Mouse (Mus musculus): ENCODE measurements around the gene Cacnb1. TPM values are rescaled to one million over a fixed set of nuclear protein-coding genes. Genes with fewer than 3 reads are reported as not detected.

The Cacnb1 gene
- polyA plus RNA-seq, 1 experiment from 2014 or later = 51.8 TPM

- under 1% methylated on average over 75 of the region's 83 CpGs for WGBS
- Histone ChIP-seq H3K4me3 (replicated peaks) (peak overlapping the region; percentile 51), H3K4me1 (replicated peaks) (peaks cover 27% of the 10 kb centered on the region), H3K36me3 (no peaks in the 10 kb centered on the region), H3K9ac (replicated peaks) (peak overlapping the region; percentile 67), H3K4me2 (replicated peaks) (peak overlapping the region; percentile 69), H3K27ac (no peak overlapping the region), H3K27me3 (peaks cover 76% of the 10 kb centered on the region), H3K9me3 (no peaks in the 10 kb centered on the region)
- peak; percentile 49 for ATAC-seq
Observed at GRCm38 (mm10) chr11:98052129-98052988, 29.5 kb upstream of the Cacnb1 start.

GRCm38 (mm10) chr11:98051611-98052128 lies 28.8 kb upstream of the Cacnb1 start:
- ATAC-seq = no peak
- Histone ChIP-seq H3K27me3 (peaks cover 78% of the 10 kb centered on the region), H3K4me2 (replicated peaks) (peak overlapping the region; percentile 69), H3K4me3 (replicated peaks) (peak overlapping the region; percentile 51), H3K9ac (replicated peaks) (peak overlapping the region; percentile 67; the same call in 1 of the 2 replicates), H3K9me3 (no peaks in the 10 kb centered on the region), H3K27ac (no peak overlapping the region), H3K4me1 (replicated peaks) (peaks cover 27% of the 10 kb centered on the region), H3K36me3 (no peaks in the 10 kb centered on the region)
- WGBS = 7% methylated on average over 12 of the region's 12 CpGs

- Histone ChIP-seq H3K4me3 (replicated peaks) (no peak overlapping the region), H3K27me3 (peaks cover 78% of the 10 kb centered on the region), H3K4me1 (replicated peaks) (peaks cover 27% of the 10 kb centered on the region), H3K27ac (no peak overlapping the region), H3K36me3 (no peaks in the 10 kb centered on the region), H3K9ac (replicated peaks) (no peak overlapping the region), H3K4me2 (replicated peaks) (no peak overlapping the region), H3K9me3 (no peaks in the 10 kb centered on the region)
- 33% methylated on average over 1 of the region's 2 CpGs for WGBS
- ATAC-seq = no peak
Observed at GRCm38 (mm10) chr11:98050940-98051339, 28.1 kb upstream of the Cacnb1 start.

DNA sequence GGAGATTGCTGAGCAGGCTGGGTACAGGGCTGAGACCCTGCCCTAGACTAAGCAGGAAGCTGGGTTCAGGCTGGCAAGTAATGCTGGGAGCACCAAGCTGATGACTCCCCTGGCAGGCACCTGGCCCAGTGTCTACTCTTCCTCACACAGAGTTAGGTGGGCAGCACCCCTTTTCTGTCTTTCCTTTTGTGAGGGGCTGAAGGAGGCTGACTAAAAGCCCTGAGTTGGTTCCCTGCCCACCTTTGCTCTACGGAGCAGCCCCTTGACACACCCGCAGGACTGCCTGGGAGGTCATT lies 27.6 kb upstream of the Cacnb1 start:
- H3K4me2 ChIP-seq (replicated peaks) = no peak overlapping the region
- H3K27ac ChIP-seq = no peak overlapping the region
- H3K4me3 ChIP-seq (replicated peaks) = no peak overlapping the region
- H3K4me1 ChIP-seq (replicated peaks) = peaks cover 27% of the 10 kb centered on the region
- H3K9ac ChIP-seq (replicated peaks) = no peak overlapping the region
- H3K9me3 ChIP-seq = no peaks in the 10 kb centered on the region
- WGBS = 22% methylated on average over 2 of the region's 2 CpGs
- peaks cover 74% of the 10 kb centered on the region for H3K27me3 ChIP-seq
- H3K36me3 ChIP-seq = no peaks in the 10 kb centered on the region
- ATAC-seq = no peak

GRCm38 (mm10) chr11:98049672-98050519 lies 27.1 kb upstream of the Cacnb1 start:
- H3K27me3 ChIP-seq = peaks cover 69% of the 10 kb centered on the region

GRCm38 (mm10) chr11:98047745-98048144 lies 24.9 kb upstream of the Cacnb1 start:
- Histone ChIP-seq H3K4me1 (replicated peaks) (peaks cover 18% of the 10 kb centered on the region), H3K4me3 (replicated peaks) (no peak overlapping the region), H3K27me3 (peaks cover 55% of the 10 kb centered on the region), H3K27ac (no peak overlapping the region), H3K9ac (replicated peaks) (no peak overlapping the region), H3K4me2 (replicated peaks) (no peak overlapping the region), H3K9me3 (no peaks in the 10 kb centered on the region), H3K36me3 (no peaks in the 10 kb centered on the region)
- ATAC-seq = no peak
- WGBS = 75% methylated on average over 4 of the region's 4 CpGs

More at GRCm38 (mm10) chr11:98049672-98050519, 27.1 kb upstream of the Cacnb1 start:
- Histone ChIP-seq H3K4me1 (replicated peaks) (peaks cover 27% of the 10 kb centered on the region), H3K9me3 (no peaks in the 10 kb centered on the region), H3K36me3 (no peaks in the 10 kb centered on the region), H3K4me2 (replicated peaks) (no peak overlapping the region), H3K9ac (replicated peaks) (no peak overlapping the region), H3K27ac (no peak overlapping the region), H3K4me3 (replicated peaks) (no peak overlapping the region)
- 70% methylated on average over 14 of the region's 14 CpGs for WGBS
- ATAC-seq = no peak

DNA sequence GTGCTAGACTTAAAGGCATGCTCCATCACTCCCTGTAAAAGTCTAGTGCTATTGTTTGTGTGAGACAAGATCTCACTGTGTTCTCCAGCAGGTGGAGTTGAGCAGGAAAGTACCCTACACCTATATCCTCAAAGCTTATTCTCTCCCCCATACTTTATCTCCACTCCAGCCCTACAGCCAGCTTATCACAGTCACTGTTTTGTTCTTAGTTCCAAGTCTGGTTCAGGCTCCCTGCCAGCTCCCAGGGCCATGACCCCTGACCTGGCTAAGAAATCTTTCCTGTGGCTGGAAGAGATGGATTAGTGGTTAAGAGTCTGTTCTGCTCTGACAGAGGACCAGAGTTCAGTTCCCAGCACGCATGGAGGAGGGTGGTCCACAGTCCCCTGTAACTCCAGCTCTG lies 23.6 kb upstream of the Cacnb1 start:
- peaks cover 5% of the 10 kb centered on the region for H3K4me1 ChIP-seq (replicated peaks)

DNA sequence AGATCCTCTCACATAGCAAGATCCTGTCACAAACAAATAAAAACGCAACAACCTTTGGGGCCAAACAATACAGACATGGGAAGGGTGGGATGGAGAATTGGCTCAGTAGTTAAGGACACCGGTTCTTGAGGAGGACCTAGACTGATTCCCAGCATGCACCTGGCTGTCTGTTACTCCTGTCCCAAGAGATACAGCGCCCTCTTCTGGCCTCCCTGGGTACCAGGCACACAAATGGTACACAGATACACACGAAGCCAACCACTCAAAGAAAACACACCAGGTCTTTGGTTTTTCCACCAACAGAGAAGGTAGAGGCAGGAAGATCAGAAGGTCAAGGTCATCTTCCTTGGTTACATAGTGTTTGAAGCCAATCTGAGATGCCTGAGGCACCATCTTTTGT lies 22.8 kb upstream of the Cacnb1 start:
- no peaks in the 10 kb centered on the region for H3K4me1 ChIP-seq (replicated peaks)
- no peak for ATAC-seq
- 62% methylated on average over 4 of the region's 4 CpGs for WGBS

More for the DNA sequence above, 23.6 kb upstream of the Cacnb1 start:
- 68% methylated on average over 1 of the region's 1 CpGs for WGBS
- H3K4me3 ChIP-seq (replicated peaks) = no peak overlapping the region
- no peak overlapping the region for H3K9ac ChIP-seq (replicated peaks)
- H3K36me3 ChIP-seq = no peaks in the 10 kb centered on the region
- H3K4me2 ChIP-seq (replicated peaks) = no peak overlapping the region
- no peak for ATAC-seq
- no peaks in the 10 kb centered on the region for H3K9me3 ChIP-seq
- H3K27me3 ChIP-seq = peaks cover 42% of the 10 kb centered on the region
- no peak overlapping the region for H3K27ac ChIP-seq

GRCm38 (mm10) chr11:98044074-98044473 lies 21.2 kb upstream of the Cacnb1 start:
- no peak overlapping the region for H3K9ac ChIP-seq (replicated peaks)
- no peaks in the 10 kb centered on the region for H3K36me3 ChIP-seq
- H3K4me2 ChIP-seq (replicated peaks) = no peak overlapping the region
- no peak overlapping the region for H3K27ac ChIP-seq
- H3K9me3 ChIP-seq = no peaks in the 10 kb centered on the region
- H3K4me3 ChIP-seq (replicated peaks) = no peak overlapping the region
- H3K4me1 ChIP-seq (replicated peaks) = no peaks in the 10 kb centered on the region
- 75% methylated on average over 5 of the region's 5 CpGs for WGBS
- ATAC-seq = no peak
- H3K27me3 ChIP-seq = peaks cover 18% of the 10 kb centered on the region

More for the DNA sequence above, 22.8 kb upstream of the Cacnb1 start:
- H3K36me3 ChIP-seq = no peaks in the 10 kb centered on the region
- H3K4me2 ChIP-seq (replicated peaks) = no peak overlapping the region
- H3K4me3 ChIP-seq (replicated peaks) = no peak overlapping the region
- no peak overlapping the region for H3K27ac ChIP-seq
- no peaks in the 10 kb centered on the region for H3K9me3 ChIP-seq
- H3K9ac ChIP-seq (replicated peaks) = no peak overlapping the region
- peaks cover 33% of the 10 kb centered on the region for H3K27me3 ChIP-seq

DNA sequence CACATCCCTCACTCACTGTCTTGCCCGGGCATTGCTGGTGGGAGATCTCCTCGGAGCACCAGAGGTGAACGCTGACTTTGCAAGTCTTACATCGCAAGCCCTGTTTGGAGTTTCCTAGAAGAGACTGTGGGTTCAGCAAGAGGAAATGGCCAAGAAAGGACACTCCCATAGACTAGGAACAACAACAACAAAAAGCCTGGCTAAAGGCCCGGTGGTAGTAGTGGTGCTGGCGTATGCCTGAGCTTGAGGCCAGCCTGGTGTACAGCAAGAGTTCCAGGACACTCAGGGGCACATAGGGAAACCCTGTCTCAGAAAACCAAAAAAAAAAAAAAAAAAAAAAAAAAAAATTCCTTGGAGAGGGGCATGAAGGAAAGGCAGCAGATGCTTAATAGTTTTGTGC lies 19.9 kb upstream of the Cacnb1 start:
- WGBS = 91% methylated on average over 6 of the region's 6 CpGs
- Histone ChIP-seq H3K9me3 (no peaks in the 10 kb centered on the region), H3K4me1 (replicated peaks) (no peaks in the 10 kb centered on the region), H3K4me3 (replicated peaks) (no peak overlapping the region), H3K4me2 (replicated peaks) (no peak overlapping the region), H3K27ac (no peak overlapping the region), H3K36me3 (no peaks in the 10 kb centered on the region), H3K27me3 (peaks cover 8% of the 10 kb centered on the region; the same call in 1 of the 2 replicates), H3K9ac (replicated peaks) (no peak overlapping the region)
- ATAC-seq = no peak

DNA sequence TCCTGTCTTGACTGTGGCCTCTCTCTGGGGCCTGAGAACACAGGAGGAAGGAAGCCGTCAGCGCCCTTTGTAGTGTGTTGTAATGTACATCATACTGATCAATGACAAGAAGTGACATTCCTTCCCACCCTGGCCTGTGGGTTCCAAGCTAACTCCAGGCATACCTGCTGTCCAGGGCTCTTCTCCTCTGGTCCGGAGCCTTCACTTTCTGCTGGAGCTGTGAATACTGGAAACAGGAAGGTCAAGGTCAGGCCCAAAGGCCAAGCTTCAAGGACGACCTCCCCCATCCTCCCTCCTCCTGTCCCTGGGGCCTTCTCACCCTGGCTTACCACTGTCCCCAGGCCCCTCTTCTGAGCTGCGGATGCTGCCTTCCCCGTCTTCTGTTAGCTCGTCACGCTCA lies 18.1 kb upstream of the Cacnb1 start:
- Histone ChIP-seq H3K4me3 (replicated peaks) (no peak overlapping the region), H3K9ac (replicated peaks) (no peak overlapping the region), H3K27me3 (peaks cover 14% of the 10 kb centered on the region)

GRCm38 (mm10) chr11:98037871-98038270 lies 15.0 kb upstream of the Cacnb1 start:
- H3K4me2 ChIP-seq (replicated peaks) = no peak overlapping the region
- 69% methylated on average over 14 of the region's 14 CpGs for WGBS

More for the DNA sequence above, 18.1 kb upstream of the Cacnb1 start:
- Histone ChIP-seq H3K36me3 (no peaks in the 10 kb centered on the region), H3K4me2 (replicated peaks) (no peak overlapping the region), H3K4me1 (replicated peaks) (peaks cover 7% of the 10 kb centered on the region), H3K9me3 (no peaks in the 10 kb centered on the region), H3K27ac (no peak overlapping the region)
- WGBS = 71% methylated on average over 8 of the region's 8 CpGs
- no peak for ATAC-seq

More at GRCm38 (mm10) chr11:98037871-98038270, 15.0 kb upstream of the Cacnb1 start:
- H3K4me3 ChIP-seq (replicated peaks) = no peak overlapping the region
- no peak overlapping the region for H3K27ac ChIP-seq
- H3K4me1 ChIP-seq (replicated peaks) = peaks cover 21% of the 10 kb centered on the region
- H3K9me3 ChIP-seq = no peaks in the 10 kb centered on the region
- H3K36me3 ChIP-seq = no peaks in the 10 kb centered on the region
- no peak overlapping the region for H3K9ac ChIP-seq (replicated peaks)
- peaks cover 11% of the 10 kb centered on the region for H3K27me3 ChIP-seq
- ATAC-seq = no peak
